Mouse (Mus musculus): ENCODE measurements at regions not wholly inside any gene's neighbourhood (a gene's known extent, or its start where the extent isn't known, plus 50 kb on each side); places are given as distances from the start of the nearest gene placed in this dataset.

DNA sequence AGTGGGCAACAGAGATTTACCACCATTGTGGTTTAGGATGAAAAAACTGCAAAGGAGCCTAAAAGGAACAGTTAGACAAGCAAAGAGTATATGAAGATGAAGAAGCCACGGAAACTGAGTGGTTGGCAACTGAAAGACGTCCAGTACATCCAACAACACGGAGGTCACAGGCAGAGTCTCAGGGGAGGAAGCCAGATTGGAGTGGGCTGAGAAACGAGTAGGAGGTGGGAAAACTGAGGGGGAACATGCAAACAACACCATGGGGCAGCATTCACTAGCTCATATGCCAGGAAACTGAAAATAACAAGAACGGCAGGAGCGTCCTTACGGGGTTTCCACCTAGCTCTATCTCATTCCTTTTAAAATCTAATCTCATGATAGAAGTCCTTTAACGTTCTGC lies 169.3 kb downstream of the Abcc12 start:
- TF ChIP-seq CTCF (IDR thresholded peaks at IDR 0.05; ENCODE audit: low read depth) (no peak), EP300 (IDR thresholded peaks at IDR 0.05; ENCODE audit: low read depth) (no peak)
